Mouse (Mus musculus) spleen, adult 12 weeks (tissue): ENCODE data around the gene Sorcs2.

Source experiments
- DNase-seq: peaks from one replicate; pipeline ENCODE4 v3.0.0; 2022; ENCODE audit warnings: low spot score

Gene Sorcs2

GRCm38 (mm10) chr5:36228405-36229370 is 169.3 kb downstream of the Sorcs2 start:
- no peak for DNase-seq

DNA sequence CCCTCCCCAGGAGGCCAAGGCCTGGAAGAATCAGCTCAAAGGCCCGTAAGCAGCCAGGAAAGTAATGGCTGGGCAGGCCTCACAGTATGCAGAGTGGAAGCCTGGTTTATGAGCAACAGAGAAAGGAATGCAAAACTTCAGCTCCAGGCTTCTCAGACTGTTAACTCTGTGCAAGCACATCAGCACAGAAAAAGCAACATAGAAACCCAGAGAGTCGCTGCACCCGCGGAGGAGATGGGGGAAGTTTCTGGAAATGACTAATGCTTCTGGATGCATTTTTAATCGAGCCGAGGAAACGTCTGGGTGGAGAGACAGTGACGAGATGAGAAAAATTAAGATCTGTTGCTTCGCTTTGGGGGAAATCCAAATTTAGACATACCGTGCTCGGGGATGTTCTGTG is 171.6 kb downstream of the Sorcs2 start:
- no peak for DNase-seq

- DNase-seq, result no peak
Observed at GRCm38 (mm10) chr5:36225855-36226254, 172.1 kb downstream of the Sorcs2 start.

GRCm38 (mm10) chr5:36223787-36224186 is 174.2 kb downstream of the Sorcs2 start:
- no peak for DNase-seq

GRCm38 (mm10) chr5:36220626-36221025 is 177.3 kb downstream of the Sorcs2 start:
- DNase-seq, result no peak

- no peak for DNase-seq
Observed at GRCm38 (mm10) chr5:36220105-36220504, 177.8 kb downstream of the Sorcs2 start.

DNA sequence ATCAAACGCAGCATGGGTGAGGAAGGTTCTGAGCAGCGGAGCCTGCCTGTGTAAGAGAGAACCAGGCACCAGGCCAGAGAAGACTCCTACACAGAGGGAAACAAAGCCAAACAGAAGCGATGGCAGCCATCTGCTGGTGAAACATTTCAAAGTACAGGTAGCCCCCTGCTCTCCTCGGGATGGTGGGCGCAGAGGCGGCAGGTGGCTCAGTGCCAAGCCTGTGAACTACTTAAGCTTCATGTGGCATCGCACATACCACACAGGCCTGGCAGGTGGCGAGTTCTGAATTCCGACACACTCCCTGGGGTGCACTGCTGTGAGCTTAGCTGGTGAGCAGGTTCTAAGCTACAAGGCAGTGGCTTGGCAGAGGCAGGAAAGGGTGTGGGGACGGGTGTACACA is 184.6 kb downstream of the Sorcs2 start:
- no peak for DNase-seq

- DNase-seq, result no peak
Observed at GRCm38 (mm10) chr5:36208803-36209202, 189.1 kb downstream of the Sorcs2 start.

GRCm38 (mm10) chr5:36205397-36205796 is 192.5 kb downstream of the Sorcs2 start:
- DNase-seq, result no peak

GRCm38 (mm10) chr5:36203916-36204315 is 194.0 kb downstream of the Sorcs2 start, which contains the start of gene Psapl1:
Gene Psapl1, plus strand, starts transcription at chr5:36204021.
- no peak for DNase-seq

GRCm38 (mm10) chr5:36203421-36203820 is 194.5 kb downstream of the Sorcs2 start:
- no peak for DNase-seq

DNA sequence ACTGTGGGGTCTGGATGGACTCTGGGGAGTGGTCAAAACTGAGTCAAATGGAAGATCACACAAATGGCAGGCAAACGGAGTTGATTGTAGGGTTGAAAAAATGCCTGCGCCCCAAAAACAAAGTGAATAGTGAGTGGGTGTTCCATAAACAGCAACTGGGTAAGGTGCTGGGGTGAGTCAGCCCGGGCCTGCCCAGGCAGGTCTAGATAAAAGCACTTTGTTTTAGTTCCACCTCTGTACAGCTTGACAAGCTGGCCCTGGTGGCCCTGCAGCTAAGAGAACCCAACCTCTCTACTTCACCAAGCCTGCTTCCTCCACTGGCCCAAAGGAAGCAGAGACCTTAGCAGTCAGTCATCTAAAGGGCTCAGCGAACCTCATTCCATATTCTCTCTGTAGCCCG is 195.2 kb downstream of the Sorcs2 start:
- no peak for DNase-seq

- DNase-seq, result no peak
Observed at GRCm38 (mm10) chr5:36199519-36199918, 198.4 kb downstream of the Sorcs2 start.

GRCm38 (mm10) chr5:36195436-36195835 is 202.5 kb downstream of the Sorcs2 start:
- no peak for DNase-seq

DNA sequence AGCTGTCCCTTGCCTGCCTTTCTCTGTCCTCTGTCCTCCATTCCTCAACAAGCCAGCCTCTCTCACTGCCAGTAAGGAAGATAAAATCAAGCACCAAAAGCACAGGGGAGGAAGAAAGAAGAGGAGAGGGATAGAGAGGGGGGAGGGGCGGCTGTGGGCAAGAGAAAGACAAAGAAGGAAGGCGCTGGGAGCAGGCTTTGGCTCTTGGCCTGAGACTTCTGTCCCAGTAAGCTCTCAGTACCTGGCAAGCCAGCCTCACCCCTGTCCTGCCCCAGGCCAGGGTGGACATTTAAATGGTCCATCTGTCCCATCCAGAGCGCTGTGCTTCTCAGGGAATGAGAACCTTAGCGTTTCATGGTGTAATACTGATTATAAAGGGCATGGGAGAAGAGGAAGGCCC is 203.3 kb downstream of the Sorcs2 start:
- DNase-seq, result no peak

DNA sequence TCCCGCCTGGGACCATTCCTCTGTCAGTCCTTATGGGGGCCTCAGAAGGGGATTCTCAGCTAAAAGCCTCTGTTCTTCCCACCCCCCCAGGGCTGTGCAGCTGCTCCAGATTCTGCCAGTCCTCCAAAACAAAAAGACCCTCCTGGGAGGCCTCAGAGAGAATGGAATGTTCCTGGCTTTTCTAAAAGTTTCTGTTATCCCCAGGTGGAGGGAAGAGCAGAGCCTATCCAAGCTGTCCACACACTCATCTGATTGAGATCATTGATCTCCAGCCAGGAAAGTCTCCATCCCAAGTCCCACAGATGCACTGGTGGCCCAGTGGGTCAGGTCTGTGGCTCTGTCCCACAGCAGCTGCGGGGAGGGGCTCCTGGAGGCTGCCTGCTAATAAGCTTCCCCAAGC is 205.3 kb downstream of the Sorcs2 start:
- DNase-seq, result no peak

- DNase-seq, result no peak
Observed at GRCm38 (mm10) chr5:36191876-36192275, 206.1 kb downstream of the Sorcs2 start.

DNA sequence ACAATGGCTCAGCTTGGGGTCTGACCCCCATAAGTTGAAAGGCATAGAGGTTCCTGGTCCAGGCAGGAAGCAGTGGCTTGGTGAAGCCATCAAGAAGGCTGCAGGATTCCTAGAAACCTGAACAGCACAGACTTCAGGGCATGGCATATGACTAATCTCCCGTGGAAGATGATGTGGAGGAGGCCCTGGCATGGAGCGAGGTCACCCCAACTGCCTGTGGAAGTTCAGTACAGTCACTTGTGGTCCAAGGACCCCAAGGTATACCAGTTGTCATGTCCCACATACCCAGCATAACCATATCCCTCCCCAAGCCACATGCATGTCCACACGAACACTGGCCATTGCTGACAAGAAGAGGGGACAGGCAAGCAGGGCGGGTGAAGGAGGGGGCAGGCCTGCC is 206.7 kb downstream of the Sorcs2 start:
- DNase-seq, result no peak

- no peak for DNase-seq
Observed at GRCm38 (mm10) chr5:36188310-36188709, 209.6 kb downstream of the Sorcs2 start.

DNA sequence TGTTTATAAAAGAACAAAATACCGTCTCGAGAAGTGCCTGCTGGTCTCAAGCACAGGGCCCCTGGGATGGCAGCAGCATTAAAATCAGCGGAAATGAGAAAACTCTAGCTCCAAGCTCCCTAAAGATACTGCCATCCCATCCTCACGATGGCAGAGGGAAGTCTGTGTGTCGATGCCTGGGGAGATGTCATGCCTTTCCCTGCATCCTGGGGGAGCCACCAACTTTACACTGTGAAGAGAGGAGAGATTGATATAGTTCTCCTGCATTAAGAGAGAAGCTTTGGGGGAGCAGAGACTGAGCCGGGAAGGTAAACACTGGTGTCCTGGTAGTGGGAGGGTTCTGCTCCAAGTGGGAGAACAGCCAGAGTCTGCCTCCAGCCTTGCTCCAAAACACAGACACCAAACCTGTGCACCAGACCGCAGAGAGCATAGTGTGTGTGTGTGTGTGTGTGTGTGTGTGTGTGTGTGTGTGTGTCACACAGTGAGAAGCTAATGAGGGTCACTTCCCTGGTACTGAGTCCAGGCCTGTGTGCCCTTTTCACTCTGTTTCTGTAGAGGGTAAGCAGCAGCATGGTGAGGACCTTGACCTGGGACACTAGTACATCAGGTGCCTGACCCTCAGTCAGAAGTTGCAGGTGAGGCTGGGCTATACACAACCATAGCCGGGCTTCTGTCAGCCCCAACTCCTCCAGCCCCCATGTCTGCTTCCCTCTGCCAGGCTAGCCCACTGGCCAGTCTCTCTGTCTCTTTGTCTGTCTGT is 211.5 kb downstream of the Sorcs2 start:
- DNase-seq, result no peak

GRCm38 (mm10) chr5:36182326-36182725 is 215.6 kb downstream of the Sorcs2 start:
- DNase-seq, result no peak

GRCm38 (mm10) chr5:36179708-36180107 is 218.2 kb downstream of the Sorcs2 start:
- no peak for DNase-seq

DNA sequence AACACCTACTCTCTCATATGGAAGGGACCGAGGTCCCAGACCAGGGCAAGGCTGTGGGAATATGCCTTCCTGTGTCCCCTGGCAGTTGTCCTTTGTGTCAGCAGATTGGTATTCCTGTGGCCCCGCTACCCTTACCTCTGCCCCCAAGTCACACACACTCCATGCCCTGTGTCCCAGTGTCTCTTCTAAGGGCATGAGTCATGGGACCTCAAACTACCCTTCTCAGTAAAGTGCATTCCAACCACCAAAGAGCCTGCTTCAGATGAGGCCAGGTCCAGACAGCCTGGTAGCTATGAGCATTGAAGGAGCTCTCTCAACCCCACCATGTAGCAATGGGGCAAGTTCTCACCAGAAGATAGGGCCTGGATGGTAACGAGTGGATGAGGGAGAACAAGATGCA is 219.2 kb downstream of the Sorcs2 start:
- no peak for DNase-seq
